Mouse (Mus musculus): Measurements from ENCODE around the gene Mdm4. TPM values are rescaled to one million over a fixed set of nuclear protein-coding genes. Genes with fewer than 3 reads are reported as not detected.
"Not testable (repeated sequence)": the region's sequence is repeated elsewhere in the genome, so short reads cannot be mapped to it uniquely, and the experiment has no call there.

Mdm4 gene
- total RNA-seq, 2 experiments from 2014 or later = 79.0 to 85.9 TPM

DNA sequence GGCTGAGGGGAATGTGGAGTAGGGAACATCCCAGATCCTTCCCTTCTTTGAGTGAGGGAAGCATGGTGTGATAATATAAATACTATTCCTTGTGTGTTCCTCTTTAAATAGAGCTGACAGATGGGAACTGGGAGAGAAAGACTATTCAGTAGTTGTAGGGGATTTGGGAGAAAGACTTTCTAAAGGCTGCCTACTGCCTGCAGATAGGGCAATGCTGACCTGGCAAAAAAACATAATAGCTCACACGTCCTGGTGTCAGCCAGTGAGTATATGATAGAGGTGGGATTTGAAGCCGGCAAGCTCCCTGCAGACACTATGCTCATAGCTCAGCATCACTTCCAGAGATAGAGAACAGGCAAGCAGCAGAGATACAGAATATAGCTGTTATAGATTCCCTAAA, 18.3 kb upstream of the Mdm4 start:
- H3K4me3 ChIP-seq = no peak overlapping the region

DNA sequence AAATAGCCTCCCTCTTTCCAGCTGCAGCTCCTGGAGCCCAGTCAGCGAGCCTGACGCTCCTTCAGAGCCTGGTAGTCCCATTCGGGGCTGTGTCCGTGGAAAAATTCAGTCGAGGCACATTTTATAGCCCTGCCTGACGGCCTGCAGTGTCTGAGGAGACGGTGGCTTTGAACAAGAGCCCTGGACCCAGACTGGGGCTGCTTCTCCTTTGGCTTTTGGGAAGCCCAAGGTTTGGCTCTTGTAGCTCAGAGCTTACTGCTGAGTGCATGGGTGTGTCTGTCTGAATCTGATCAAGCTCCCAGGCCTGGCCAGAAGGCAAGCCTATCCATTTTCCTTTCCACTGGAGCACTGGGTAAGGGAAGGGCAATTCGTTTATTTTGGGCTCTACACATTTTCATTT, 17.2 kb upstream of the Mdm4 start:
- no peak for TF ChIP-seq CTCF (IDR thresholded peaks at IDR 0.05)
- peak overlapping the region; percentile 97 for H3K4me3 ChIP-seq
- H3K27ac ChIP-seq = peak overlapping the region; percentile 94
- DNase-seq (ENCODE audit: extremely low spot score in 1 of 2, low spot score in 2 of 2) = no peak
- intact Hi-C loops (cut with DNase I) = loop anchor here (2.0 to 10.0 kb wide), 3 partner anchors 23 to 317 kb away; partner anchors contain the start of gene Etnk2

More for the DNA sequence above, 18.3 kb upstream of the Mdm4 start:
- 0 out of 2 replicates have a peak overlapping the region, but pooled peaks have one; percentile 33 for H3K27ac ChIP-seq
- intact Hi-C loops (cut with DNase I) = loop anchor here (10.0 kb wide), 1 partner anchor 316 kb away; the partner anchor contains the start of gene Etnk2
- no peak for TF ChIP-seq CTCF (IDR thresholded peaks at IDR 0.05)
- no peak for DNase-seq (ENCODE audit: extremely low spot score in 1 of 2, low spot score in 2 of 2)

- intact Hi-C loops (cut with DNase I) = loop anchor here (2.0 to 10.0 kb wide), 3 partner anchors 24 to 318 kb away; partner anchors contain the start of gene Etnk2
- H3K4me3 ChIP-seq = peak overlapping the region; percentile 97
- DNase-seq (ENCODE audit: extremely low spot score in 1 of 2, low spot score in 2 of 2) = peak in 1 of 2 experiments; percentile 26
- H3K27ac ChIP-seq = peak overlapping the region; percentile 94
- no peak for TF ChIP-seq CTCF (IDR thresholded peaks at IDR 0.05)
Observed at GRCm38 (mm10) chr1:133046441-133046931, 16.1 kb upstream of the Mdm4 start.

- intact Hi-C loops (cut with DNase I) = loop anchor here (2.0 to 10.0 kb wide), 3 partner anchors 25 to 319 kb away; partner anchors contain the start of gene Etnk2
- peak overlapping the region; percentile 94 for H3K27ac ChIP-seq
Observed at GRCm38 (mm10) chr1:133045861-133046440, 15.6 kb upstream of the Mdm4 start.

DNA sequence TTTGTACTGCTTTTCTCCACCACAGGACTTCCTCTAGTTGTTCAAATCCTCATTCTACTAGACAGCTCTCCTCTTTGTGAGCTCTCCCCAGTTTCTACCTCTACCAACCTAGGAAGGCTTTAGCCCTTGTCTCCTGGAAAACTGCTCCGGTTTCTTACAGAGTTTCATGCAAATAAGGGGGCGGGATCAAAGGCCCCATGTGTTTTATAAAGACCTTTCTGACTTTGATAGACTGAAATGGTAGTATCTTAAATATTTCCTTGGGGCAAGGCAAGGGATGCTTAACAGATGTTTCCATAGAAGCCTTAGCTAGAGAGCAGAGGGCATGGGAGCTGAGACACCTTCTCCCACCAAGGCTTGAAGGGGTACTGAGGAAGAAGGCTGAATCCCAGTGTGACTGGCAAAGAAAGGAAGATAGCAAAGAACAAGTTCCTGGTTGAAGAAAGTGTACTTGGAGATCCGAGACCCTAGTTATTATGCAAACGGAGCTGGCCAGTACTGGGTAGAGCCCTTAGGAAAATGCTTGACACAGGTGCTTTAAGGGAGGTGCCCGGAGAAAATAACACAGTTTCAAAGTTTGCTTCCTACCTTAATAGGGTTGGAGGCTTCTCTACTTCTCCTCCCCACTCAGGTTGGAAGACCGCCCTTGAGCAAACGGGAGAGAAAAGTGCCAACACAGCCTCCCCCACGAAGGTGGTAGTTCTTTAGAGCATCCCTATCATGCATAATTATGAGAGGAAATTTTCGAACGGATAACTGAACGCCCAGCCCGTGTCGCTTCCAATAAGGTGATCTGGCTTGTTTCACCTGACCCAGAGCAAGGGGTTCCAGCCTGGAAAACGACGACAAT, 14.9 kb upstream of the Mdm4 start, which contains the start of gene Pik3c2b:
TSS of gene Pik3c2b (plus strand) at position 657 of the 850 bp plus-strand sequence.
- intact Hi-C loops (cut with DNase I) = loop anchor here (10.0 kb wide), 1 partner anchor 320 kb away; the partner anchor contains the start of gene Etnk2
- H3K4me3 ChIP-seq = peak within 1 kb of the TSS; percentile 97
- H3K27ac ChIP-seq = peak within 1 kb of the TSS; percentile 94
- no peak for TF ChIP-seq CTCF (IDR thresholded peaks at IDR 0.05)
- no peak for DNase-seq (ENCODE audit: extremely low spot score in 1 of 2, low spot score in 2 of 2)

More at GRCm38 (mm10) chr1:133045861-133046440, 15.6 kb upstream of the Mdm4 start:
- peak overlapping the region; percentile 97 for H3K4me3 ChIP-seq
- DNase-seq (ENCODE audit: extremely low spot score in 1 of 2, low spot score in 2 of 2) = peak; percentile 69 to 72
- TF ChIP-seq CTCF (IDR thresholded peaks at IDR 0.05) = peak; percentile 54

DNA sequence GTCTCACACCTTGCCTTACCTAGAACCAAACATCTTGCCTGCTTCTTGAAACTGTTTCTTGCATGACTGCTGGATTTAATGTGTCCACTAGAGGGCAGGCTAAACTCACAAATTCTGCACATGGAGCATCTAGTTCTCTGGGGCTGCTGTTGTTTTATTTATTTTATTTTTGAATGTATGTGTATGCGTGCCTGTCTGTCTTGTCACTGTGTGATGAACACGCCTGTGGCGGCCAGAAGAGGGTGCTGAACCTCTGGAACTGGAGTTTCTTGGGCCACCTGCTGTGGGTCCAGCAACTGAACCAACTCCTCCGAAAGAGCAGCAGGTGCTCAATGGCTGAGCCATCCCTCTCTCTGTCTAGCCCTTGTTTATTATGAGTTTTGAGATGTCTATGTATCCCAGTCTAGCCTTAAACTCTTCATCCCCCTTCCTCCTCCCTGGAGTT, 9.2 kb upstream of the Mdm4 start:
- H3K4me3 ChIP-seq = no peak overlapping the region
- TF ChIP-seq CTCF (IDR thresholded peaks at IDR 0.05) = peak; percentile 87
- H3K27ac ChIP-seq = no peak overlapping the region
- peak; percentile 31 to 49 for DNase-seq (ENCODE audit: extremely low spot score in 1 of 2, low spot score in 2 of 2)
- intact Hi-C loops (cut with DNase I) = loop anchor here (1.0 kb wide), 1 partner anchor 62 kb away; no protein-coding TSS in a partner anchor

DNA sequence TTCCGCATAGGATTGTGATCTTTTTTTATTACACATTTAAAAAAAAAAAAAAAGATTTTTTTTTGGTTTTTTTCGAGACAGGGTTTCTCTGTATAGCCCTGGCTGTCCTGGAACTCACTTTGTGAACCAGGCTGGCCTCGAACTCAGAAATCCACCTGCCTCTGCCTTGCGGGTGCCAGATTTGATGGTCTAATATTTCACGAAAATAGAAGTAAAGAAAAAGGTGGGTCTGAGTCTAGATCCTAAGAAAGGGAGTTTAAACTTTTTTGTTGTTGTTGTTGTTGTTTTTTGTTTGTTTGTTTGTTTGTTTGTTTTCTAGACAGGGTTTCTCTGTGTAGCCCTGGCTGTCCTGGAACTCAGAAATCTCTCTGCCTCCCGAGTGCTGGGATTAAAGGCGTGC, 4.3 kb upstream of the Mdm4 start:
- DNase-seq (ENCODE audit: extremely low spot score in 1 of 2, low spot score in 2 of 2); H3K4me3 ChIP-seq; H3K27ac ChIP-seq; intact Hi-C loops (cut with DNase I): not testable (repeated sequence)

- no peak for TF ChIP-seq CTCF (IDR thresholded peaks at IDR 0.05)
- intact Hi-C loops (cut with DNase I) = no loop called here
- Histone ChIP-seq H3K27ac (0 out of 2 replicates have a peak overlapping the region, but pooled peaks have one; percentile 8), H3K4me3 (peak overlapping the region; percentile 60)
- DNase-seq (ENCODE audit: extremely low spot score in 1 of 2, low spot score in 2 of 2) = peak; percentile 57 to 60
Observed at GRCm38 (mm10) chr1:133034091-133034460, 3.7 kb upstream of the Mdm4 start.

DNA sequence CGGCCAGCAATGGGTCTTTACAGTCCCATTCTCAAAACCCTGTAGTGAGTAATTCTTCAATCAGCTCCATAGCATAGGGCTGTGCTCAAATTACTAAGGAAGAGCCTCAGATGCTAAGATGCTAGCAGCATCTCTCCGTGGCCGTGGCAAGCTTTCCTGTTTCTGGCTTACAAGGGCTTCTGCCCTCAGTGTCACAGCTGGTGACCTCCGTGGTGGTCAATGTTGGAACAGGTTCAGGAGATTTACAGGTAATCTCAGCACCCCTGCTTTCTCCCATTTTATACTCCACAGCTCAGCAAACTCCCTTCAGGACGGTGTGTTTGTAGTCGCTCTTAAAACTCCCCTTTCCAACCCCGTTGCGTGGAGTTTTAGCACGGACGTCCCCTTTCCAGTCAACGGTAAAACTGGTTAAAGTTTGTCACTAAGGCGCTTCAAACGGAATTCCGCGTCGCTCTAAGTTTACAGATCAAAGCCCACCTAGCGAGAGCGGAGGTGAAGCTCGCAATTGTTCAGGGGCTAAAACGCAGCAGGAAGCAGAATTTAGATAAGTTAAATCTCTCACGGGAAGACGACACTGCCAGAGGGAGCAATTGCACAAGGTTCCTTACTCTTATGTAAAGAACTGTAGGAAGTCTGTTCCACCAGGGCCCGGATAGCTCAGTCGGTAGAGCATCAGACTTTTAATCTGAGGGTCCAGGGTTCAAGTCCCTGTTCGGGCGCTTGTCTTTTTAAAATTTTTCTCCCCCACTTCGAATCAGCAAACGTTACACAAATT, 3.1 kb upstream of the Mdm4 start:
- Histone ChIP-seq H3K4me3 (peak overlapping the region; percentile 60), H3K27ac (peak overlapping the region; percentile 61; the same call in 1 of the 2 replicates)
- peak; percentile 73 to 76 for DNase-seq (ENCODE audit: extremely low spot score in 1 of 2, low spot score in 2 of 2)
- no peak for TF ChIP-seq CTCF (IDR thresholded peaks at IDR 0.05)
- intact Hi-C loops (cut with DNase I) = no loop called here

GRCm38 (mm10) chr1:133032981-133033315, 2.6 kb upstream of the Mdm4 start:
- intact Hi-C loops (cut with DNase I) = no loop called here
- H3K27ac ChIP-seq = peak overlapping the region; percentile 7; the same call in 1 of the 2 replicates
- H3K4me3 ChIP-seq = peak overlapping the region; percentile 60
- DNase-seq (ENCODE audit: extremely low spot score in 1 of 2, low spot score in 2 of 2) = no peak
- no peak for TF ChIP-seq CTCF (IDR thresholded peaks at IDR 0.05)

DNA sequence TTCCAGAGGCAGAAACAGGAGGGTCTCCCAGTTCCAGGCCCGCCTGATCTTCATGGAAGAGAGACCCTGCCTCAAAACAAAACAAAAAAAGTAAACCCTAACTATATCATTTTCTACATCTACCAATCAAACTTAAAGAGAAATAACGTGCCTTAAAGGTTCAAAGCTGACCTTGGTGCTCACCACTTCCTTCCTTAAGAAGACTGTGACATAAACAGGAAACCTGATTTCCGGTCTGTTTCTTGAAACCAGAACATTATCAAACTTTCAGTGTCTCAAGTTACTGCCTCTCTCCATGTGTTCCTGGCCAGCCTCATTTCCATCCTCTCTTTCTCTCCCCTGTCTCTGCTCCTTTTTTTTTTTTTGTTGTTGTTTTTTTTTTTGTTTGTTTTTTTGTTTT, 617 bp downstream of the Mdm4 start:
- no peak overlapping the region for H3K4me3 ChIP-seq
- H3K27ac ChIP-seq = no peak overlapping the region
- TF ChIP-seq CTCF (IDR thresholded peaks at IDR 0.05) = no peak
- intact Hi-C loops (cut with DNase I) = loop anchor here (5.0 kb wide), 1 partner anchor 583 kb away; the partner anchor contains the start of gene Snrpe
- DNase-seq (ENCODE audit: extremely low spot score in 1 of 2, low spot score in 2 of 2) = no peak

Measured in left cerebral cortex, adult 2 months (tissue).